Mouse (Mus musculus): ENCODE data around the gene Tbxas1. TPM values are rescaled to one million over a fixed set of nuclear protein-coding genes. Genes with fewer than 3 reads are reported as not detected.
A peak's percentile ranks its signal among the peaks of the same experiment; 100 is the strongest.

Tbxas1 gene
- polyA plus RNA-seq, 1 experiment from 2014 or later: 2.0 TPM

DNA sequence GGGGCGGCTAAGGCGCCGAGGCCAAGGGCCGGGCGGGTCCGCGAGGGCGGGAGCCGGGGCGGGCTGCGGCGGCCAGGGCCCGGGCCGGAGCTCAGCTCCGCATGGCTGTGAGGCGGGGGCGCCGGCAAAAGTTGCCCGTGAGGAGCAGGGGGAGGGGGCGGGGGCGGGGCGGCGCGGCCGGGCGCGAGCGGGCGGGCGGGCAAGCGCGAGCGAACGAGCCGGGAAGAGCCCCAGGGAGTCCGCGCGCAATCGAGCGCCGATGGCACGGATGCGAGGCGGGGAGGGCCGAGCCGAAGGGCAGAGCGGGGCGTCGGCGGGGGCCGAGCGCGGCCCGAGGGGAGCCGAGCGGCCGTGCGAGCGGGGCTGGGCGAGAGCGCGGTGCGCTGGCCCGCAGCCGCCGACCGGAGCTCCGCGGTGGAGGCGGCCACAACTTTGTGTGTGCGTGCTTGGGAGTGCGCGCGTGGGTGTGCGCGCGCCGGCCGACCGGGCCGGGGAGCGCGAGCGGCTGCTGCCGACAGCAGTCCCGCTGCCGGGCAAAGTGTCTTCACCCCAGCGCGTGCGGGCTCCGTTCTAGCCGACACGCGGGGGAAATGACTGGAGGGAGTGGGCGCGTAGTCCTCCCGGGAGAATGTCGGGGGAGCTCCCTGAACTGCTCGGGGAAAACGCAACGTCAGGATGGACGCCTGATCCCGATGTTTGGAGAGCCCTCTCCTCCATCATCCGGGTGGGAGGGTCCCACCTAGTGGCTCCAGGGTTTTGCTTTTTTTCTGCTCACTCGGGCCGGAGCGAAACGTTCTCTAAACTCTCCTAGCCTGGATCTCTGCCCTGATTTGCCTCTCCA, 1.1 kb downstream of the Tbxas1 start, which contains the start of gene Hipk2:
Gene Hipk2, minus strand, starts transcription at position 95 of the 841 bp plus-strand sequence.
- H3K9ac ChIP-seq (ENCODE audit: low read length): peak within 1 kb of the TSS; percentile 99
- TF ChIP-seq EP300 (optimal IDR thresholded peaks at IDR 0.05) (no peak), CTCF (IDR thresholded peaks at IDR 0.05; ENCODE audit: low read depth) (peak; percentile 50)
- WGBS: under 1% methylated on average over 59 of the region's 108 CpGs

DNA sequence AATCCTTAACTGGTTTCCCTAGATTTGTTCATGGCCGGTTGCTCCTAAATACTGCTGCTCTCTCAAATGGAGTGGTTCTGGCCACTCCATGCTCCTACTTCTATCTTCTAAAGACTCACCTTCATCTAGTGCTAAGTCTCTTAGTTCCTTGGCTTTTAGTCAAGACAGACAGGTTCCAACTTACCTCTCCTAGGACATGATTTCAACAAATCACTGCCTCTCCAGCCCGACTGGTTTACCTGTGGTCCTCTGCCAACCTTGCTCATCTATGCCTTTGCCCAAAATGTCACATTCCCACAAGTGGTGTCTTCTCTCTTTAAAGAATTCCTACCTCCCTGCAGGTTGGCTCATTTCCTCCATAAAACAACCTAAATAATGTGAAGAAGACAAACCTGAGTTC, 2.5 kb downstream of the Tbxas1 start:
- DNase-seq (ENCODE audit: low spot score) (no peak), ATAC-seq (ENCODE audit: low FRiP score, low TSS enrichment) (no peak)
- WGBS: 81% methylated on average over 2 of the region's 2 CpGs
- Histone ChIP-seq H3K9ac (ENCODE audit: low read length) (no peak overlapping the region), H3K36me3 (ENCODE audit: control insufficient read depth, insufficient read depth, low read length) (no peaks in the 10 kb centered on the region), H3K4me1 (replicated peaks; ENCODE audit: control insufficient read depth, insufficient read depth) (0 out of 2 replicates have a peak, but pooled peaks cover 2% of the 10 kb centered on the region), H3K27me3 (ENCODE audit: control insufficient read depth, insufficient read depth, low read length) (no peaks in the 10 kb centered on the region), H3K4me2 (replicated peaks; ENCODE audit: low read depth) (no peak overlapping the region), H3K4me3 (ENCODE audit: low read depth, low read length) (no peak overlapping the region), H3K9me3 (ENCODE audit: control insufficient read depth, low read length) (no peaks in the 10 kb centered on the region), H3K27ac (replicated peaks) (no peak overlapping the region)
- TF ChIP-seq CTCF (IDR thresholded peaks at IDR 0.05; ENCODE audit: low read depth) (no peak), EP300 (optimal IDR thresholded peaks at IDR 0.05) (no peak)

More for the DNA sequence above, 1.1 kb downstream of the Tbxas1 start, which contains the start of gene Hipk2:
- H3K4me3 ChIP-seq (ENCODE audit: low read depth, low read length): peak within 1 kb of the TSS; percentile 100
- peak; percentile 94 for ATAC-seq (ENCODE audit: low FRiP score, low TSS enrichment)
- DNase-seq (ENCODE audit: low spot score): peak; percentile 94
- H3K27ac ChIP-seq (replicated peaks): peak within 1 kb of the TSS; percentile 98
- H3K4me1 ChIP-seq (replicated peaks; ENCODE audit: control insufficient read depth, insufficient read depth): peaks cover 6% of the 10 kb centered on the region; the same call in 1 of the 2 replicates
- H3K36me3 ChIP-seq (ENCODE audit: control insufficient read depth, insufficient read depth, low read length): no peaks in the 10 kb centered on the region
- no peaks in the 10 kb centered on the region for H3K9me3 ChIP-seq (ENCODE audit: control insufficient read depth, low read length)
- no peaks in the 10 kb centered on the region for H3K27me3 ChIP-seq (ENCODE audit: control insufficient read depth, insufficient read depth, low read length)
- H3K4me2 ChIP-seq (replicated peaks; ENCODE audit: low read depth): peak within 1 kb of the TSS; percentile 56

DNA sequence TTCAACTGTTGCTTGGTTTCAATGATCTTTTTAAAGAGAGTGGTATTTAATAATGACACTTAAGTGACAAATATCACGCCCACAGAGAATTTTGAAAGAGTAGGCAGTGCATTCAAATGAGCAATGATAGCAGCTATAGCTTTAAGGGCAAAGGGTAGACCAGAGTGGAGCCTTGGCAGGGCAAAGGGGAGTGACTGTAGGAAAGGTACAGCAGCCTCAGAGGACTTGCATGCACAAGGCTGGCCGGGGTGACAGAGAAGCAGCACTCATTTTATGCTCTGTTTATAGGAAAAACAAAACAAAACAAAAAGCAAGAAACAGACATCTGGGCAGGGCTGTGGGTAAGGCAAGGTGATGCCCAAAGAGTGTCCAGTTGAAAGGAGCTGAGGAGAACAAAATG, 6.3 kb downstream of the Tbxas1 start:
- Histone ChIP-seq H3K9me3 (ENCODE audit: control insufficient read depth, low read length) (no peaks in the 10 kb centered on the region), H3K4me3 (ENCODE audit: low read depth, low read length) (no peak overlapping the region), H3K27me3 (ENCODE audit: control insufficient read depth, insufficient read depth, low read length) (no peaks in the 10 kb centered on the region), H3K4me2 (replicated peaks; ENCODE audit: low read depth) (no peak overlapping the region), H3K4me1 (replicated peaks; ENCODE audit: control insufficient read depth, insufficient read depth) (peaks cover 4% of the 10 kb centered on the region; the same call in 1 of the 2 replicates), H3K9ac (ENCODE audit: low read length) (no peak overlapping the region), H3K27ac (replicated peaks) (no peak overlapping the region), H3K36me3 (ENCODE audit: control insufficient read depth, insufficient read depth, low read length) (no peaks in the 10 kb centered on the region)
- no peak for ATAC-seq (ENCODE audit: low FRiP score, low TSS enrichment)
- 60% methylated on average over 2 of the region's 2 CpGs for WGBS
- no peak for TF ChIP-seq CTCF (IDR thresholded peaks at IDR 0.05; ENCODE audit: low read depth)
- TF ChIP-seq EP300 (optimal IDR thresholded peaks at IDR 0.05): no peak
- DNase-seq (ENCODE audit: low spot score): no peak

DNA sequence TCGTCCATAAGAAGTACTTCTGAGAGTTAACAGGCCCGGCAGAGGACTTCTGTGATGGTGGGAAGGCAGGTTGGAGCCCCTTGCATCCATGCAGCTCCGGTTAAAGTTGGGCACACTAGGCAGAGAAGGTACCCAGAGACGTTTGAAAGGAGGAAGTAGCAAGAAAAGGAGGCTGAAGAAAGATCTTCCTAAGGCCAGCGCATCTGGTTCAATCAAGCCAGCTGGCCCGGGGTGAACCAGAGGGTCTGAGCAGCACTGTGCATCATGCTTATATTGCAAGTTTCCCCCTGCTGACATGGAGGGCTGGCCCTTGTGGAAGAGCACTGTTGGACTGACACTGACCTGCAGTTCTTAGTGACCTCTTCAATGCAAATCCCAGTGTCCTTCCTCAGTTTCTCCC, 6.8 kb downstream of the Tbxas1 start:
- Histone ChIP-seq H3K9ac (ENCODE audit: low read length) (no peak overlapping the region), H3K36me3 (ENCODE audit: control insufficient read depth, insufficient read depth, low read length) (no peaks in the 10 kb centered on the region), H3K9me3 (ENCODE audit: control insufficient read depth, low read length) (no peaks in the 10 kb centered on the region), H3K27me3 (ENCODE audit: control insufficient read depth, insufficient read depth, low read length) (no peaks in the 10 kb centered on the region), H3K27ac (replicated peaks) (peak overlapping the region; percentile 61; the same call in 1 of the 2 replicates), H3K4me3 (ENCODE audit: low read depth, low read length) (no peak overlapping the region), H3K4me1 (replicated peaks; ENCODE audit: control insufficient read depth, insufficient read depth) (peaks cover 4% of the 10 kb centered on the region; the same call in 1 of the 2 replicates), H3K4me2 (replicated peaks; ENCODE audit: low read depth) (no peak overlapping the region)
- DNase-seq (ENCODE audit: low spot score) (no peak), ATAC-seq (ENCODE audit: low FRiP score, low TSS enrichment) (no peak)
- TF ChIP-seq CTCF (IDR thresholded peaks at IDR 0.05; ENCODE audit: low read depth): no peak
- TF ChIP-seq EP300 (optimal IDR thresholded peaks at IDR 0.05): no peak
- 53% methylated on average over 6 of the region's 6 CpGs for WGBS

DNA sequence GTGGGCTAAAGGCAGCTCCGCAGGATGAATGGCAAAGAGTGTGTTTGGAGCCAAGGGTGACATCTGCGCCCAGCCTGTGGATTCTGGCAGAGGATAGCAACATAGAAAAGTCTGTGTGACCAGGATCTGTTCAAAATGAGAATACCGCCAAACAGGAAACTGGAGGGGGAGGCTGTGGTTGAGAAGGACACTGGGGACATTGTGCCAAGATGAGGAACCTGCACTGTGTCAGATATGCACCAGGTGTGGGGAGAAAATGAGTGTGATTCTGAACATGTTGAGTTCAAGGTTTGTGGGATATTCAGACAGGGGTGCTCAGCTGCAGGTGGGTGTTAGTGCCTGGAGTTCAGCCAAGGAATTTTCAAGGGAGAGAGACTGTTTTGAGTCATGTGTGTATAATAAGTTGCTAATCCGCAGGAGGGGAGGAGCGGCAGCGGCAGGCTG, 7.5 kb downstream of the Tbxas1 start:
- ATAC-seq (ENCODE audit: low FRiP score, low TSS enrichment) (peak; percentile 32; the same call in 1 of the 2 replicates), DNase-seq (ENCODE audit: low spot score) (peak; percentile 49)
- WGBS: 19% methylated on average over 6 of the region's 6 CpGs

More for the DNA sequence above, 7.5 kb downstream of the Tbxas1 start:
- Histone ChIP-seq H3K9ac (ENCODE audit: low read length) (no peak overlapping the region), H3K9me3 (ENCODE audit: control insufficient read depth, low read length) (no peaks in the 10 kb centered on the region), H3K4me1 (replicated peaks; ENCODE audit: control insufficient read depth, insufficient read depth) (peaks cover 4% of the 10 kb centered on the region; the same call in 1 of the 2 replicates), H3K27me3 (ENCODE audit: control insufficient read depth, insufficient read depth, low read length) (no peaks in the 10 kb centered on the region), H3K4me3 (ENCODE audit: low read depth, low read length) (no peak overlapping the region), H3K4me2 (replicated peaks; ENCODE audit: low read depth) (no peak overlapping the region), H3K27ac (replicated peaks) (peak overlapping the region; percentile 45; the same call in 1 of the 2 replicates), H3K36me3 (ENCODE audit: control insufficient read depth, insufficient read depth, low read length) (no peaks in the 10 kb centered on the region)
- TF ChIP-seq EP300 (optimal IDR thresholded peaks at IDR 0.05) (no peak), CTCF (IDR thresholded peaks at IDR 0.05; ENCODE audit: low read depth) (no peak)
